Mouse (Mus musculus) right cerebral cortex, adult 2 months (tissue): ENCODE data around the gene Mcoln3.
A peak's percentile ranks its signal among the peaks of the same experiment; 100 is the strongest.

Source experiments
- DNase-seq, 2 experiments: peaks; one replicate each; pipeline ENCODE4 v3.0.0; 2021 to 2022; ENCODE audit warnings: low spot score in 2 of 2

Mcoln3 gene

GRCm38 (mm10) chr3:146174215-146174614 is 57.0 kb downstream of the Mcoln3 start:
- DNase-seq: no peak

DNA sequence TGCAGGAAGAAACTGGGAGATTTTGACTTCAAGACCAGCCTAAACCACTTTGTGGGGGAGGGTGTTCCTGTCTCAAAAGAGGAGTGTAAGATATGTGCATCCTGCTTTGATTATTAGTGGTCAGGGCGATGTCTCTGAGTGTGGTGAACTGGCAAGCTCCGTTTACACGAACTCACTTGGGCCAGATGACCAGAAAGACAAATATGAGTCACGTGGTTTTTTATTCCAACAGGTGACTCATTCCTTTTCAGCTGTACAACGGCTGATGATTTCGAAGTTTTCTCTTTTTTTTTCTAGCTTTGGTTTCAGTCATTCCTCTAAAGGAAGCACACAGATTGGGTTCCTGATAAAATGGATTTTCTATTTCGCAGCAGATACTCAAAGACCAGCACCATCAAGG is 60.0 kb downstream of the Mcoln3 start:
- no peak for DNase-seq

DNA sequence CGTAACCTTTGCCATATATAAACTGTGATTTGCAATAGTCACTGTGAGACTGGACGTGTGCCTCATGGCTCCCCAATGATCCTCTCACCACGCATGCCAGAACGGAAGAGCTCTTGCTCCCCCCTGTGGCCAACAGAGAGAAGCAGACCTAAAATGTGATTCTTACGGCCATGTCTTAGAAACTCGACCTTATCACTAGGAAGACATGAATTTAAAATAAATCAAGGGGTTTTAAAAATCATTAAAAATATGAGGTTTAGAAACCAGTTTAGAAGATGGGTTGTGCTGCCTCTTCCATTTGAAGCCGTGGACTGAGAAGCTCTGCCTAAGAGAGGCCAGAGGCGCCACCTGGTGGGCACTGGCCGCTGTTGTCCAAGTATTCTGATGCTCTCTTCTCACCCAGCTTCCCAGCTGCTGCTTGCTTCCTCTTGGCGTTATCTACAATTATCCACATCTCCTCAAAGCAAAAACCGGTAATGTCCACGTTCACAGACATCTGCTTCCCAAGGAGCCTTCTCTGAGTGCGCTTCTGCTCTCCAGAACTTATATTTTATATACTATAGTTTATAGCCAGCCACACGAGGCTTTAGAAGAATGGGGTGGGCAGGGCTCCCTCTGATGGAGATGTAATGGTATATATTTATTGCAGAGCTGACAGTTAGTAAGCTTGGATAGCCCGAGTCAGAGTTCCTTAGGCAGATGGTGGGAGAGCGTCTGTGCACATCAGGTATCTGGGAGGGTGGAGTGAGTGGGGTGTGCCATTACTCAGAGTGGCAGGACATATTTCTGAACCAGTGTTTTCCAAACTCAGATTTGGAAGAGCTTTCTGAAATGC is 60.7 kb downstream of the Mcoln3 start:
- DNase-seq: peak; percentile 86 to 88

DNA sequence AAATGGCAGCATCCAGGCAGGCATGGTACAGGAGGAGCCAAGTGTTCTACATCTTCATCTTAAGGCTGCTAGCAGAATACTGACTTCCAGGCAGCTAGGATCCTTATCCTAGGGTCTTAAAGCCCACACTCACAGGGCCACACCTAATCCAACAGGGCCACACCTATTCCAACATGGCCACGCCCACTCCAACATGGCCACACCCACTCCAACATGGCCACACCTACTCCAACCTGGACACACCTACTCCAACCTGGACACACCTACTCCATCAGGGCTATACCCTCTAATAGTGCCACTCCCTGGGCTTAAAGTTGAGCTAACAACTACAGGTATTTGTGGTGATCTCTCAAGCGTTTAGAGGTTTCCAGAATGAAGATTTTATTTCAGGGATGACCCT is 63.1 kb downstream of the Mcoln3 start:
- DNase-seq: no peak

DNA sequence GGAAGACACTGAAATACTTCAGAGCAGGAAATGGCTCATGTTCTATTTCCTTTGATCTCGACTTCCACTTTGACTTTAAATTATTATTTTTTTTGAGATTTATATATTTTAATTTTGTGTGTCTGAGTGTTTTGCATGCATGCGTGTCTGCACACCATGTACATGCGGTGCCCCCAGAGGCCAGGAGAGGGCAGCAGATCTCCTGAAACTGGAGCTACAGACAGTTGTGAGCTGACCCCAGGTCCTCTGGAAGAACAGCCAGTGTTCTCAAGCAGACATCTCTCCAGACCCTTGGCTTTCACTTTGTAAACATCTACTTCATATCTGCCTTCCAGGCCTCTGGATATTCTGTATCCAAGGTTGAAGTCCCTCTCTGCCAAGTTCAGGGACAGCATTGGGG is 63.7 kb downstream of the Mcoln3 start:
- DNase-seq: peak; percentile 30 to 48

DNA sequence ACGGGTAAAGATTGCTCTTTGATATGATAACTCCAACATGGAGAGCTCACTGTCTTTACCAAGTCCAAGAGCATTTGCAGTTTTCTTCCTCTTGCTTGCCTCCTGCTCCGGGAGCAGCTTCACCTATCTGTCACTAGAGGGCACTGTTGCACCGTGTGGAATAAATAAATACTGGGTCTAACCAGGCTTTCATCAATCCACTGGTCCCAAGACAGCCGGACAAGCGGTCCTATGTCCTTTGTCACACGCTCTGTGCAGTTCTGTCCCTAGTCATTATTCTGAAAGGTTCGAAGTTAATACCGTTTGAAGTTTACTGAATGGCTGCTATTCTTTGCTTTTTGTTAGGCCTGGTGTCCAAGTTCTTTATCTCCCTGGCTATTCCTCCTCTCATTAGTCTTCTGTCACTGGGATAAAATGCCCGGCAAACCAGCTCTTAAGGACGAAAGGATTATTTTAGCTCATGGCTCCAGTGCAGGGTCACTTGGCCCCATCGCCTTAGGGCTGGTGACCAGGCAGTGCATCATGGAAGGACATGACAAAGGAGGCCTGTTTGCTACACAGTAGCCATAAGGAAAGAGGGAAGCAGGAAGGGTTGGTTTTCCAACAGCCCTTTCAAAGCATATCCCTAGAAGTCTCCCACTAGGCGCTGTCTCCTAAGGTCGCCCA is 67.9 kb downstream of the Mcoln3 start:
- peak; percentile 78 to 80 for DNase-seq

- no peak for DNase-seq
Measured at GRCm38 (mm10) chr3:146186033-146186432, 68.8 kb downstream of the Mcoln3 start.

- DNase-seq: no peak
Measured at GRCm38 (mm10) chr3:146189933-146190332, 72.7 kb downstream of the Mcoln3 start.
